Mouse (Mus musculus) monocyte, adult 59 days (primary cell): ENCODE results near the gene Zfp219. TPM values are rescaled to one million over a fixed set of nuclear protein-coding genes. Genes with fewer than 3 reads are reported as not detected.

Experiments
- total RNA-seq, 2 experiments: library from RNA; stranded (reverse); gene quantifications; one replicate each; pipeline ENCODE4 v1.2.4; 2023

Zfp219 gene
- 10 to 100 TPM; 20.4 to 20.7 TPM for total RNA-seq

DNA sequence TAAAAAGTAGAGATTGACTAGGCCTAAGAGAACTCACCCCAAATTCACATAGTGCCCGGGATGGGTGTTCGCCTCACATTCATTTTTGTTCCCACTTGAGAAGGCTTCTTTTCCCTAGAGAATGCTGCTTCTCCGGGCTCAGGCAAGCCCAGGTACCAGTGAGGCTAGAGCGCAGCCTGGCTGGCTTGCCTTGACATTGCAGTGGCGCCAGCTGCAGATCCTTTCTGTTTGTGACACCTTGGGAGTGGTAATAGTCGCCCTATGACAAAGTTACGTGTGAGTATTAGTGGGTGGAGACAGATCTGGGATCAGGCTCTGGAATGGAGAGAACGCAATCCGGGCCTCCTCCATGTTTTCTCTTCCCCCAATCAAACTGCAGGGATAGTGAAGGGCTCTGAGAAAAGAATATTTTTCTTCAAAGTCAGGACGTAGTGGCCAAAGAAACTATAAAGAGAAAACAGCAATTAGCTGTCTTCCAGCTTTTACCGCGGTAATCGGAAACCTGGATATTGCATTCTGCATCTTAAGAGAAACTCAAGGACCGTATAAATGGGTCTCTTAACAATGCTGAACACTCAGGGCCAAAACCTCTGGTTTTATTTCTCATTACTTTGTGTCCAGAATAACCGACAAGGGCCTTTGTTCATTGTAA is at the start of gene Zfp219:
Gene Zfp219 (minus strand): TSS at position 248 of the 652 bp plus-strand sequence.

DNA sequence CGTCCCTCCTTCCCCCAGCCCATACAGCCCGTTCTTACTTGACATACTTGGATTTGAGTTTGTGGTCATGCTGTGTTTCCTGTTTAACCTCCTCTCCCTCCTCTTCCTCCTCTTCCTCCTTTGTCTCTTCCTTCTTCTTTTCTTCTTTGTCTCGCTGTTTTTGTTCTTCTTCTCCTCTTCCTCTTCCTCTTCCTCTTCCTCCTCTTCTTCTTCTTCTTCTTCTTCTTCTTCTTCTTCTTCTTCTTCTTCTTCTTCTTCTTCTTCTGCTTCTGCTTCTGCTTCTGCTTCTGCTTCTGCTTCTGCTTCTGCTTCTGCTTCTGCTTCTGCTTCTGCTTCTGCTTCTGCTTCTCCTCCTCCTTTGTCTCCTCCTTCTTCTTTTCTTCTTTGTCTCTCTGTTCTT is 21.8 kb upstream of the Zfp219 start, which contains the start of gene Olfr221:
Gene Olfr221 (minus strand): TSS at position 101 of the 400 bp plus-strand sequence.

DNA sequence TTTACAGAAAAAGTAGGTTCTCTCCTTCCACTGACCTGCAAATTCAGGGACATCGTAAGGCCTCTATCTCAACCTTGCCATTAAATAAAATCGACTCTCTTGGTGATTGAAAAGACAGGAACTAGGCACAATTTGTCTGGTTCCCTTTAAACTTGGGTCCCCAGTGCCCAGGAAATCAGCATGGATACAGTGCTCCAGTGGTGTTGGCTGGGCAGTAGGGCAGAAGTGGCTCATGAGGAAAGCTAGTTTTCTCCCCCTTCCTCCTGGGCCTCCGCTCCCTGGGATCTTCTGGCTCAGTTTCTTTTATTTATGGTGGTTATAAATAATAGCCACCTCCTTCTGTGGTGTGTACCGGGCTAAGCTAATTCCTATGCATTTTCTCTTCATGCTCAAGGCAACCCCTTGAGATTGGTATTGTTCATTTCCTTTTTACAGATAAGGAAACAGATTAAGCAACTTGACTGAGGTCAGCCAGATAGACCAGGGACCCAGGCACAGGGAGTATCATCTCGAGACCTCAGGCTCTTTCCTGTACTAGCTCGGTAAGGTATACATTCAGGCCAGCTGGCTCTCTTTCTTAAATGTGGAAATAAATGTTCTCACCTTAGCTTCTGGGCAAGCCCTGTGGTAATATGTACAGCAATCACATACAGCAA is 5.0 kb downstream of the Zfp219 start, which contains the start of gene Tmem253:
Gene Tmem253 (plus strand): TSS at position 214 of the 656 bp plus-strand sequence.

DNA sequence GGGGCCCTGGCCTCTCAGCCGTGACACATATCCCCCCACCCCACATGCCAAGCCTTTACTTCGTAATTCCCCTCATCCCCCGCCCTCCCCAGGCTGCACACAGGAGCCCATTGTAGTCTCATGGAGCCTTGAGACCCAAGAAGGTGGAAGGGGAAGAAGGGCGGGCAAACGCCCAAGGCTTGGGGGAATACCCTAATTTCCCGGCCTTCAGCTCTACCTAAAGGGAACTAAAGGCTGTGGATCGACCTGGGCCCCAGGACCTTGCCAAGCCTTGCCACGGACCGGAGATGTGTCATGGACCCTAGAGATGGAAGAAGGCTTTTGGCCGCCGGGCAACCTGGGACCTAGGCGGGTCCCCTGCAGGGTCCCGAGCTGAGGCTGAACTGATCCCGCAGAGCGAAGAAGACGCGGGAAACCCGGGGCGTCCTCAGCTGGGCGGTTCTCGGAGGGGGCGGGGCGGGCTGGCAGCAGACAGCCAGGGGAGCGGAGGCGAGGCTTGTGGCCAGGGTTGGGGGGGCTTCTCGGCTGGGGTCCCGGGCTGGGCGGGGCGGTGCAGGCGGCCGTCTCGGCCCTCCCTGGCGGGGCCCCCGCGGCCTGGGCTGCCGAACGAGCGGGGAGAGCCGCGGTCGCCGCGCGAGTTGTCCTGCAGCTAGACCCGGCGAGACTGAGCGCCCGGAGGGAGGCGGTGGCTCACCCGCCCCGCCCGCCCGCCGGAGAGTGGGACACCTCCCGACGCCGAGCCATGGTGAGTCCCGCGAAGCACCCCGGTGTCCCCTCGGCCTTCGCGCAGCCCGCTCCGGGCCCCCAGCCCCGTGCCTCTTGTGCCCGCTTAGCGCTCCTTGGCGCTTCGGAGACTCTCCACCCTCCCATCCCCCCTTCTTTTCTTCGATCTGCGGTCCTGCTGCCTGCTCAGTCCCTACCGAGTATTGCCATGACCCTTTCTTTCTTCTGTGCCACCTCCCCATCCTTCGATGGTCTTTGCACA is 36.0 kb downstream of the Zfp219 start, which contains the start of gene Arhgef40:
Gene Arhgef40 (plus strand): TSS at position 473 of the 985 bp plus-strand sequence.

Other genes with a start within 250 kb of the Zfp219 start
- not detected for gene Ang4, start 247.1 kb downstream of the Zfp219 start, total RNA-seq
- gene AY358078, start 220.7 kb downstream of the Zfp219 start, total RNA-seq = not detected
- gene Ear6, start 167.0 kb downstream of the Zfp219 start, total RNA-seq = under 1 TPM in 1 of 2 experiments, not detected in 1; 0.79 TPM
- 10 to 100 TPM; 33.4 to 42.7 TPM for gene Mettl17, start 135.9 kb downstream of the Zfp219 start, total RNA-seq
- under 1 TPM; 0.18 to 0.49 TPM for gene Slc39a2, start 127.8 kb downstream of the Zfp219 start, total RNA-seq
- gene Ndrg2, start 106.6 kb downstream of the Zfp219 start, total RNA-seq = 1 to 10 TPM; 1.8 TPM
- gene Tppp2, start 102.3 kb downstream of the Zfp219 start, total RNA-seq = not detected
- gene Rnase13, start 98.0 kb downstream of the Zfp219 start, total RNA-seq = not detected
- gene Arhgef40, start 36.0 kb downstream of the Zfp219 start, total RNA-seq = 1 to 10 TPM; 3.7 to 4.6 TPM
- gene Tmem253, start 5.1 kb downstream of the Zfp219 start, total RNA-seq = not detected
- gene Olfr221, start 21.7 kb upstream of the Zfp219 start, total RNA-seq = not detected
- gene Hnrnpc, start 83.3 kb upstream of the Zfp219 start, total RNA-seq = 100 to 1,000 TPM; 268 to 272 TPM
- gene Rpgrip1, start 90.0 kb upstream of the Zfp219 start, total RNA-seq = 1 to 10 TPM; 1.2 to 1.4 TPM
- gene Supt16, start 176.7 kb upstream of the Zfp219 start, total RNA-seq = 10 to 100 TPM; 54.3 to 57.0 TPM
- gene Chd8, start 237.0 kb upstream of the Zfp219 start, total RNA-seq = 100 to 1,000 TPM; 135 to 144 TPM